Mouse (Mus musculus): ENCODE results near the gene Hivep3. TPM values are rescaled to one million over a fixed set of nuclear protein-coding genes. Genes with fewer than 3 reads are reported as not detected.

Gene Hivep3
- total and polyA plus RNA-seq, 2 experiments: 0.95 to 1.5 TPM

- TF ChIP-seq POLR2A (IDR thresholded peaks at IDR 0.05; ENCODE audit: extremely low read depth, insufficient read depth, low read length) (no peak), CTCF (IDR thresholded peaks at IDR 0.05; ENCODE audit: low read depth, low read length) (no peak)
- H3K9ac ChIP-seq (ENCODE audit: low read depth, low read length): no peak overlapping the region
- DNase-seq (ENCODE audit: extremely low read depth, low read depth, low spot score): no peak
- no peak overlapping the region for H3K4me3 ChIP-seq (ENCODE audit: insufficient read depth, low read depth, low read length)
- no peaks in the 10 kb centered on the region for H3K4me1 ChIP-seq (ENCODE audit: control insufficient read depth, insufficient read depth, low read length)
- no peaks in the 10 kb centered on the region for H3K79me2 ChIP-seq (ENCODE audit: control insufficient read depth, insufficient read depth, low read length)
- 80% methylated on average over 2 of the region's 2 CpGs for WGBS
- no peaks in the 10 kb centered on the region for H3K36me3 ChIP-seq (ENCODE audit: control insufficient read depth, insufficient read depth, low read length)
- no peak overlapping the region for H3K27ac ChIP-seq (replicated peaks; ENCODE audit: insufficient read depth, low read depth, low read length)
- no peaks in the 10 kb centered on the region for H3K27me3 ChIP-seq (ENCODE audit: control insufficient read depth, insufficient read depth, low read length)
Measured at GRCm38 (mm10) chr4:119762171-119762570, 28.6 kb downstream of the Hivep3 start.

DNA sequence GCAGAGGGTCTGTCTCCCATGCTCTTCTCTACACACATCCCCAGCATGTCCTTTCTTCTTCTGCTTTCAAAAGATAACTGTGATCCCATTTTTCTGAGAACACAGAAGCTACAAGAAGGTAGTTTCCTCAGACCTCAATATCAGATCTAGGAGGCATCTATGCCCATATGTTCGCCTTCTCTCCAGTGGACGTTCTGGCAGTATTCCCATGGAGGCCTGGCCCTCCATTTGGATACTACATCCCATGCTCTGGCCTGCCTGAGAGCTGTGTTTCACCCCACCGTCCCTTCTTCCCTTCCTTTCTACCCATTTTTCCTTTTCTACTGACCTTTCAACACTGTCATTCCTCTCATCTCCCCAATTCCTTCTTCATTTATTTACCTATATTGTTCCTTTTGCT is 34.5 kb downstream of the Hivep3 start:
- no peaks in the 10 kb centered on the region for H3K36me3 ChIP-seq (ENCODE audit: control insufficient read depth, insufficient read depth, low read length)
- H3K4me1 ChIP-seq (ENCODE audit: control insufficient read depth, insufficient read depth, low read length): no peaks in the 10 kb centered on the region
- no peak overlapping the region for H3K27ac ChIP-seq (replicated peaks; ENCODE audit: insufficient read depth, low read depth, low read length)
- TF ChIP-seq POLR2A (IDR thresholded peaks at IDR 0.05; ENCODE audit: extremely low read depth, insufficient read depth, low read length) (no peak), CTCF (IDR thresholded peaks at IDR 0.05; ENCODE audit: low read depth, low read length) (no peak)
- DNase-seq (ENCODE audit: extremely low read depth, low read depth, low spot score): no peak
- no peaks in the 10 kb centered on the region for H3K27me3 ChIP-seq (ENCODE audit: control insufficient read depth, insufficient read depth, low read length)
- H3K9ac ChIP-seq (ENCODE audit: low read depth, low read length): no peak overlapping the region
- H3K4me3 ChIP-seq (ENCODE audit: insufficient read depth, low read depth, low read length): no peak overlapping the region
- no peaks in the 10 kb centered on the region for H3K79me2 ChIP-seq (ENCODE audit: control insufficient read depth, insufficient read depth, low read length)
- 88% methylated on average over 3 of the region's 3 CpGs for WGBS

- DNase-seq (ENCODE audit: extremely low read depth, low read depth, low spot score): no peak
- no peak for TF ChIP-seq POLR2A (IDR thresholded peaks at IDR 0.05; ENCODE audit: extremely low read depth, insufficient read depth, low read length)
- no peak for TF ChIP-seq CTCF (IDR thresholded peaks at IDR 0.05; ENCODE audit: low read depth, low read length)
- 89% methylated on average over 3 of the region's 3 CpGs for WGBS
- Histone ChIP-seq H3K4me3 (ENCODE audit: insufficient read depth, low read depth, low read length) (no peak overlapping the region), H3K27ac (replicated peaks; ENCODE audit: insufficient read depth, low read depth, low read length) (no peak overlapping the region), H3K9ac (ENCODE audit: low read depth, low read length) (no peak overlapping the region), H3K27me3 (ENCODE audit: control insufficient read depth, insufficient read depth, low read length) (no peaks in the 10 kb centered on the region; the same call in 1 of the 2 replicates), H3K4me1 (ENCODE audit: control insufficient read depth, insufficient read depth, low read length) (no peaks in the 10 kb centered on the region), H3K36me3 (ENCODE audit: control insufficient read depth, insufficient read depth, low read length) (no peaks in the 10 kb centered on the region), H3K79me2 (ENCODE audit: control insufficient read depth, insufficient read depth, low read length) (no peaks in the 10 kb centered on the region)
Measured at GRCm38 (mm10) chr4:119775913-119776312, 42.3 kb downstream of the Hivep3 start.

- DNase-seq (ENCODE audit: extremely low read depth, low read depth, low spot score): no peak
- no peak overlapping the region for H3K4me3 ChIP-seq (ENCODE audit: insufficient read depth, low read depth, low read length)
- no peaks in the 10 kb centered on the region for H3K36me3 ChIP-seq (ENCODE audit: control insufficient read depth, insufficient read depth, low read length)
- TF ChIP-seq POLR2A (IDR thresholded peaks at IDR 0.05; ENCODE audit: extremely low read depth, insufficient read depth, low read length) (no peak), CTCF (IDR thresholded peaks at IDR 0.05; ENCODE audit: low read depth, low read length) (no peak)
- H3K27ac ChIP-seq (replicated peaks; ENCODE audit: insufficient read depth, low read depth, low read length): no peak overlapping the region
- no peaks in the 10 kb centered on the region; the same call in 1 of the 2 replicates for H3K27me3 ChIP-seq (ENCODE audit: control insufficient read depth, insufficient read depth, low read length)
- H3K79me2 ChIP-seq (ENCODE audit: control insufficient read depth, insufficient read depth, low read length): no peaks in the 10 kb centered on the region
- 90% methylated on average over 3 of the region's 3 CpGs for WGBS
- no peaks in the 10 kb centered on the region for H3K4me1 ChIP-seq (ENCODE audit: control insufficient read depth, insufficient read depth, low read length)
- no peak overlapping the region for H3K9ac ChIP-seq (ENCODE audit: low read depth, low read length)
Measured at GRCm38 (mm10) chr4:119777146-119777545, 43.6 kb downstream of the Hivep3 start.

DNA sequence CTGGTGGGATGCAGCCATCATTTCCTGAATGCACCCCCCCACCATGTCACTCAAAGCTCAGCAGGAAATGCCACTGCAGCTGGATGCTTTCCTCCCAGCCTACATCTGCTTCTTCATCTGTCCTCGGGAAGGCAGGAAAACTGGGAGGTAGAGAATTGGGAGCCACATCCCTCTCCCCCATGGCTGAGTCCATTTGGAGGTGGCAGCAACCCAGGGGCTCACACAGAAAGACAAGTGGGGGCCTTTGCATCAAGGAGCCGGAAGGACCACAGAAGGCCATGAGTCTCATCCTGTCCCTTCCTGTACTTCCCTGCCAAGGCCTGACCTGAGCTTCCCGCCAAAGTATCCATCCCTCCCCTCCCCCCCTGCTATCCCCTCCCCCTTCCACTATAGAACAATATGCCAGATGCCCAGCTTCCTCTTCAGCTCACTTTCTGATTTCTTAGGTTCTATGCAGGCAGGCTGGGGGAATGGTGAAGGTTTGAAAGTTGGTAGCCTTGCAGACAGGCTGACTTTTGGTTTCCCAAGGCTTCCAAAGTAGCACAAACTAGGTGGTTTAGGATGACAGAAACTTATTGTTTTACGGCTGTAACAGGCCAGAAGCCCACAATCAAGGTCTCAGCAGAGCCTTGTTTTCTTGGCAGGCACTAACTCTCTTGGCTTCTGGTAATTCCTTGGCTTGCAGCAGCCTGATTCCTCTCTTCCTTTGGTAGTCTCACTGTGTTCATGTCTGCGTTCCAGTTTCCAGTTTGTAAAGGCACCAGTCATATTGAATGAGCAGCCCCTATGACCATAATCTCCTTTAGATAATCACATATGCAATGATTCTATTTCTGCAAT is 46.2 kb downstream of the Hivep3 start:
- Histone ChIP-seq H3K4me3 (ENCODE audit: insufficient read depth, low read depth, low read length) (no peak overlapping the region), H3K36me3 (ENCODE audit: control insufficient read depth, insufficient read depth, low read length) (no peaks in the 10 kb centered on the region), H3K27me3 (ENCODE audit: control insufficient read depth, insufficient read depth, low read length) (no peaks in the 10 kb centered on the region), H3K79me2 (ENCODE audit: control insufficient read depth, insufficient read depth, low read length) (no peaks in the 10 kb centered on the region), H3K27ac (replicated peaks; ENCODE audit: insufficient read depth, low read depth, low read length) (no peak overlapping the region), H3K4me1 (ENCODE audit: control insufficient read depth, insufficient read depth, low read length) (no peaks in the 10 kb centered on the region), H3K9ac (ENCODE audit: low read depth, low read length) (no peak overlapping the region)
- DNase-seq (ENCODE audit: extremely low read depth, low read depth, low spot score): no peak
- WGBS: 63% methylated on average over 5 of the region's 5 CpGs
- TF ChIP-seq POLR2A (IDR thresholded peaks at IDR 0.05; ENCODE audit: extremely low read depth, insufficient read depth, low read length) (no peak), CTCF (IDR thresholded peaks at IDR 0.05; ENCODE audit: low read depth, low read length) (no peak)

DNA sequence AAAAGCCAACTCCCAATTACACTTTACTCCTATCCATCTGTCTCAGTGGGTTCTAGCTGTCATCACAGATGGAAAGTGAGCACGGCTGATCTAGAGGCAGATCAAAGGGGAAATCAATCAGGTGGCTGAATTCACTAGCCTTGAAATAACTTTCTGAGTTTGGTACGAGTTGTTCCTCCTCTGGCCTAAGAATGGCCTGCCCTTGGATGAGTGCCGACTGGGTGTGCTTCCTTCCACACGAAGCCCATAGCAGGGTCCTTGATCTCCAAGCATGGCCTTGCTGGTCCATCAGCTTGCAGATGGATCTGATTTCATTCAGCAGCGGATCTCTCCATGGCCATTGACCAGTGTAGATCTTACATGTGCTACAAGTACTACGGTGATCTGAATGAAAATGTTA is 47.3 kb downstream of the Hivep3 start:
- H3K27me3 ChIP-seq (ENCODE audit: control insufficient read depth, insufficient read depth, low read length): no peaks in the 10 kb centered on the region
- no peak overlapping the region for H3K27ac ChIP-seq (replicated peaks; ENCODE audit: insufficient read depth, low read depth, low read length)
- 74% methylated on average over 6 of the region's 6 CpGs for WGBS
- no peaks in the 10 kb centered on the region for H3K79me2 ChIP-seq (ENCODE audit: control insufficient read depth, insufficient read depth, low read length)
- H3K4me3 ChIP-seq (ENCODE audit: insufficient read depth, low read depth, low read length): no peak overlapping the region
- no peaks in the 10 kb centered on the region for H3K4me1 ChIP-seq (ENCODE audit: control insufficient read depth, insufficient read depth, low read length)
- DNase-seq (ENCODE audit: extremely low read depth, low read depth, low spot score): no peak
- H3K36me3 ChIP-seq (ENCODE audit: control insufficient read depth, insufficient read depth, low read length): no peaks in the 10 kb centered on the region
- TF ChIP-seq CTCF (IDR thresholded peaks at IDR 0.05; ENCODE audit: low read depth, low read length) (no peak), POLR2A (IDR thresholded peaks at IDR 0.05; ENCODE audit: extremely low read depth, insufficient read depth, low read length) (no peak)
- H3K9ac ChIP-seq (ENCODE audit: low read depth, low read length): no peak overlapping the region
